Mouse (Mus musculus) forebrain, embryonic 11.5 days (tissue): ENCODE results near the gene Amfr. TPM values are rescaled to one million over a fixed set of nuclear protein-coding genes. Genes with fewer than 3 reads are reported as not detected.
A peak's percentile ranks its signal among the peaks of the same experiment; 100 is the strongest.

Experiments used
- ATAC-seq: fragments of 200-750 bp; cut with Nextera tagmentation; replicated peaks from 2 replicates; pipeline ENCODE4 v1.8.0; 2017; ENCODE audit warnings: moderate TSS enrichment; ENCODE audit not compliant: low FRiP score
- DNase-seq: peaks from one replicate; pipeline ENCODE4 v3.0.0-alpha.2; 2017; ENCODE audit warnings: low spot score
- H3K27ac ChIP-seq: fragments of 300-500 bp; sonication (generic); 2 replicates; pipeline ENCODE4 v1.5.1; 2014; ENCODE audit warnings: low read depth, low read length
- H3K27me3 ChIP-seq: fragments of 300-500 bp; sonication (generic); 2 replicates; pipeline ENCODE4 v1.6.1; 2014; ENCODE audit warnings: mild to moderate bottlenecking, low read length, mixed read lengths; ENCODE audit not compliant: control insufficient read depth, insufficient read depth
- H3K36me3 ChIP-seq: fragments of 300-500 bp; sonication (generic); 2 replicates; pipeline ENCODE4 v1.6.1; 2014; ENCODE audit warnings: mild to moderate bottlenecking, low read length, moderate library complexity, mixed read lengths; ENCODE audit not compliant: control insufficient read depth, insufficient read depth
- H3K4me1 ChIP-seq: fragments of 300-500 bp; sonication (generic); replicated peaks from 2 replicates; pipeline ENCODE4 v1.6.1; 2014; ENCODE audit warnings: low read length, mixed read lengths; ENCODE audit not compliant: control insufficient read depth, insufficient read depth
- H3K4me2 ChIP-seq: fragments of 300-500 bp; sonication (generic); 2 replicates; pipeline ENCODE4 v1.6.1; 2014; ENCODE audit warnings: low read depth, mild to moderate bottlenecking, low read length, moderate library complexity, mixed read lengths; ENCODE audit not compliant: severe bottlenecking
- H3K4me3 ChIP-seq: fragments of 300-500 bp; sonication (generic); 2 replicates; pipeline ENCODE4 v1.5.1; 2014; ENCODE audit warnings: low read depth, low read length
- H3K9ac ChIP-seq: fragments of 300-500 bp; sonication (generic); 2 replicates; pipeline ENCODE4 v1.6.1; 2014; ENCODE audit warnings: low read length
- H3K9me3 ChIP-seq: fragments of 300-500 bp; sonication (generic); 2 replicates; pipeline ENCODE4 v1.6.1; 2016; ENCODE audit warnings: low read length, mixed read lengths; ENCODE audit not compliant: control insufficient read depth
- WGBS: fragments of 180-500 bp; shearing (Covaris S2); extraction: QIAGEN DNeasy Blood & Tissue Kit; methylation state at CpG from one replicate; pipeline ENCODE4 v1.1.7; 2014; 5-methylcytosine and 5-hydroxymethylcytosine counted together
- polyA plus RNA-seq: library from polyadenylated mRNA; unstranded; fragments of >200 nt; fragmentation: Nextera tagmentation; extraction: Ambion mirVana; gene quantifications from 2 replicates; pipeline ENCODE4 v1.2.1, GENCODE M21; 2014

Gene Amfr
- polyA plus RNA-seq, 1 experiment from 2014 or later = 60.5 TPM

DNA sequence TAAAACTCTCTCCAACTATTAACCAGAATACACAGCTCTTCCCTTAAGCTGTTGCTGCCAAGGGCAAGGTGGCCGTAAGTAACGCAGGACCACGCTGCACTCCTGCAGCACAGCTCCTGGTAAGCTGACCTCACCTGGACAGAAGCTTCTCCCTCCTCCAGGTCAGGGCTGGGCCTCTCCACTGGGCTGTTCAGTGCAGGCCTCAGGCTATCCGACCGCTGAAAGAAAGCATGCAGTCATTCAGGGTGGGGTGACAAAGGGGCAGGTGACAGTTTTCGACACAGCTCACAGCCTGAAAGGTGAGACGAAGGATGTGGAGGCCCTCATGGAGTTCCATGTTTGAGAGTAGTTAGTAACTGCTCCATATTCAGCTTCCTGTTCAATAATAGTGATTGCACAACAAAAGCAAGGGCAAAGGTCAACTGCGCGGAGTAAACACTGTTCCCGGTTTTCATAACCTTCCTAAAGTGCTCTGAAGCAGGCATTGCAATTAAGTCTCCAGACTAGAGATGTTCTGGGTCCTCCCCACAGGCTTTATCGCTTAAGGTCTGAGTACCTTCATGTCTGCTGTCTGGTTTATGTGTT, 37.9 kb downstream of the Amfr start:
- peaks cover 10% of the 10 kb centered on the region; the same call in 1 of the 2 replicates for H3K36me3 ChIP-seq
- H3K4me1 ChIP-seq = no peaks in the 10 kb centered on the region
- H3K27ac ChIP-seq = no peak overlapping the region
- ATAC-seq = no peak
- no peaks in the 10 kb centered on the region for H3K27me3 ChIP-seq
- no peaks in the 10 kb centered on the region for H3K9me3 ChIP-seq
- WGBS = 90% methylated on average over 11 of the region's 11 CpGs
- DNase-seq = no peak
- H3K4me3 ChIP-seq = no peak overlapping the region
- H3K4me2 ChIP-seq = no peak overlapping the region
- no peak overlapping the region for H3K9ac ChIP-seq

DNA sequence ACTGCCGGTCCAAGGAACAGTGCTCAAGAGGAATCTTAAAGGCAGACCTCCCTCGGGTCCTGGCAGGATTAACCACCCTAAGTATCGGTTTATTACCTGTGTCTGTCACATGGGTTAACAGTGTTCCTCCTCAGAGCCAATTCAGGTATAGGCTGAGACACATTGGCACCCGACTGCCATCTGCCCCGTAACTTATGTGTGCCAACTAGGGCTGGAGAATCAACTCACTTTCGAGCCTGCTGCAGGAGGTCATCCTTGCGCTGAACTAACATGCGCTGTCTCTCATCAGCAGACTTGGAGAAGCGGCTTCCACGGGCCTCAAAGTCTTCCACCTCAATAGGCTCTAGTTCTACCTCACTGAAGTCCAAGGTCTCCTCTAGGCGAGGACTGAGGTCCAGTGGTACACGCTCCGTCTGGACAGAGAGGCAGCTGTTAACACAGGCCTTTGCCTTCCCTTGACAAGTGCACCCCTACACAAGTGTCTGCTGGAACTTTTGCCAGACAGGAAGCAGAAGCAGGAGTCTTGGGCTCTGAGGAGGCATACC, 38.7 kb downstream of the Amfr start:
- Histone ChIP-seq H3K4me1 (no peaks in the 10 kb centered on the region), H3K36me3 (peaks cover 10% of the 10 kb centered on the region; the same call in 1 of the 2 replicates), H3K27ac (no peak overlapping the region), H3K4me2 (no peak overlapping the region), H3K4me3 (no peak overlapping the region), H3K9me3 (no peaks in the 10 kb centered on the region), H3K27me3 (no peaks in the 10 kb centered on the region), H3K9ac (no peak overlapping the region)
- no peak for ATAC-seq
- DNase-seq = peak; percentile 45
- whole genome bisulfite sequencing = 93% methylated on average over 13 of the region's 13 CpGs

DNA sequence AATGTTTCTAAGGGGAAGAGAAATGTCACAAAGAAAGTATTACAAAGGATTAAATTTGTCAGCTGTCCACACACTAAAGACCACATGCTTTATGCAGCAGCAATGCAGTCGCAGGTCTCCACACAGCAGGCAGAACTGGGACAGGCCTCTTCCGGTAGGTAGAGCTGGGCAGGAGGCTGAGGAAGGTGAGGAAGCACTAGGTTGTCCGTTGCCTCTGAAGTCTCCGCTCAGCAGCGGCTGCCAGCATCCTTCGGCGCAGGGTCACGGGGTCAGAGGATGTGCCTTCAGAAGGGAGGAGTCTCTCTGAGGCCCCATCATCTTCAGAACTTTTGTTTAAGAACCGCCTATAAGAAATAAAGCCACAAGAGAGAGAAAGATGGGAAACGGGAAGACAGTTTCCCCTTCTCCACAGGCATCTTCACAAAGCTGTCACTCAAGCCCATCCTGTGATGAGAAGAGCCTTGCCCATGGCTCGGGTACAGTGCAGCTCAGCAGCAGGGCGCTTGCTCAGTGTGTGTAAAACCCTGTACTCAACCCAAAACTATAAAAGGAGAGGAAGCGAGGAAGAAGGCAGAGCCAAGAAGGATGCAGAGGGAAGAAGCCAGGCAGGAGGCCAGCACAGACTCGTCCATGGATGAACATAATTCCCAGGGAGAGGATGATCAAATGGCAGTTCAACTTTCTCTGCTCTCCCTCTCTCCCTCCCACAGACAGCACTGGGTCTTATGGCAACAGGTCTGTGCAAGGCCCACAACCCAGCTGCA, 39.5 kb downstream of the Amfr start:
- no peaks in the 10 kb centered on the region for H3K4me1 ChIP-seq
- H3K4me2 ChIP-seq = no peak overlapping the region
- H3K36me3 ChIP-seq = peaks cover 10% of the 10 kb centered on the region; the same call in 1 of the 2 replicates
- DNase-seq = peak; percentile 39
- WGBS = 90% methylated on average over 14 of the region's 14 CpGs
- no peak overlapping the region for H3K9ac ChIP-seq
- H3K9me3 ChIP-seq = no peaks in the 10 kb centered on the region
- H3K27ac ChIP-seq = no peak overlapping the region
- no peaks in the 10 kb centered on the region for H3K27me3 ChIP-seq
- H3K4me3 ChIP-seq = no peak overlapping the region
- ATAC-seq = no peak

DNA sequence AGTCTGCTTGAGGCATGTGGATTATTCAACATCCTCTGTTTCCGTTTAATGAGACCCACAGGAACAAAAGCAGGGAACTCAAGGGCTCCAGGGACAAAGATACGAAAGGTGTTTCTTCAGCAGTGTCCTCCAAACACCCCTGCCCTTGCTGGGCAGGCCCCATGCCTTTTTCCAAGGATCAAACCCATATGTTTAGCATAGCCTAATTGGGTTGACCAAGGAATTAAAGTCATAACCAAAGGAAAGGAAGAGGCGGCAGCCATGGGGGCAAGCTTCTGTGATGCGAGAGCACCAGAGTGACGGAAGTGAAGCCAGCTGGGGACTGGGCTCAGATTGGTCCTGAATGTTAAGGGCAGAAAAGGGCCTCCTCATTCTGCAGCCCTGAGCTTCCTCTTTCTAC, 40.4 kb downstream of the Amfr start:
- 78% methylated on average over 5 of the region's 5 CpGs for WGBS
- Histone ChIP-seq H3K27ac (no peak overlapping the region), H3K4me2 (no peak overlapping the region), H3K4me1 (no peaks in the 10 kb centered on the region), H3K4me3 (no peak overlapping the region), H3K9me3 (no peaks in the 10 kb centered on the region), H3K36me3 (peaks cover 8% of the 10 kb centered on the region; the same call in 1 of the 2 replicates), H3K27me3 (no peaks in the 10 kb centered on the region), H3K9ac (no peak overlapping the region)
- ATAC-seq (no peak), DNase-seq (no peak)

DNA sequence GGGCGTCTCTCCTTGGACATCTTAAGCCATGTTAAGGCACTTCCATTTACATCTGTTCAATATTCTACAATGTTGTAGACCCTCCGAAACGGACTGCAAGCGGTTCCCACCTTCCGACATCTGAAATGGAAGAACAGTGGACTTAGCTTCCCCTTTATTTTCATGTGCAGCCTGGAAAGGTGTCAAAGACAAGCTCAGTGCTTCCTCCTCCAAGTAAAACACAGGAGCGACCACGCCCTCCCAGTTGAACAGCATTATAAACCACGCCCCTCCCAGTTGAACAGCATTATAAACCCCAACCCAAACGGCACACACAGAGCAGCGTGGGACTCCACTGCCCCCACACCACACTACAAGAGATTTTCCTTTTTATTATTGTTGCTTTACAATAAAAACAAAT, 41.2 kb downstream of the Amfr start:
- Histone ChIP-seq H3K36me3 (peaks cover 6% of the 10 kb centered on the region; the same call in 1 of the 2 replicates), H3K27me3 (no peaks in the 10 kb centered on the region)
- no peak for ATAC-seq

DNA sequence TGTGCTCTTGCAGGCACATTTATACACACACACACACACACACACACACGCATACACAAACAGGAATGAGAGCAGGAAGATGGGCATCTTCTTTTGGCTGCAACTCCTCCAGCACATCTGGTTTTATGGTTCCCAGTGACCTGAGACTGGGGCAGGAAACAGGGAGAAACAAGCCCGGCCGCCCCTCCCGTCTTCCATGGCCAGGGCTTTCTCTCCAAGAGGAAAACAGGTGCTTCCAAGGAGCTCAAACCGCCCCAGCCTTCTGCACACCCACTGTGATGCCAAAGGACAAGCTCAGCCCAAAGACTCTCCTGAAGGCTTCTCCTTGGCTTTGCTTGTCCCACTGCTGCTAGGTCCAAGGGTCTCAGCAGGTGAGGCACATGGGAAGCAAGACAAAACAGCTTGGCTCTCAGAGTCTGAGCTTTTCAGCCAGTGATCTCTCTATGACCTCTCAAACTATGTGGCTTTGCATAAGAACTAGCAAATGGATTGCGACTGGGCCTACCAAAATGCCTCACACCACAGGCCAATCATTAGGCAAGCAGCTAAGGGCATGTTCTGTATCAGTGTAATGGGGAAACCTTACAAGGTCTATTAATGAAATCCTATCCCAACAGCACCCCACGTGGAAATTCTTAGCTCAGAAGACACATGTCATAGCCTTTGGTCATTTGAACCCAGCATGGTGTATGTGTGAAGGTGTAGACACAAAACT, 42.9 kb downstream of the Amfr start:
- H3K9ac ChIP-seq = no peak overlapping the region
- no peaks in the 10 kb centered on the region for H3K27me3 ChIP-seq
- no peaks in the 10 kb centered on the region for H3K9me3 ChIP-seq
- H3K36me3 ChIP-seq = peaks cover 3% of the 10 kb centered on the region; the same call in 1 of the 2 replicates
- H3K4me3 ChIP-seq = no peak overlapping the region
- WGBS = 76% methylated on average over 7 of the region's 7 CpGs
- no peak overlapping the region for H3K4me2 ChIP-seq
- peak; percentile 51 for DNase-seq
- ATAC-seq = no peak
- H3K4me1 ChIP-seq = no peaks in the 10 kb centered on the region
- H3K27ac ChIP-seq = no peak overlapping the region

More for the DNA sequence above, 41.2 kb downstream of the Amfr start:
- Histone ChIP-seq H3K4me2 (no peak overlapping the region), H3K27ac (no peak overlapping the region), H3K9ac (no peak overlapping the region), H3K4me3 (no peak overlapping the region), H3K4me1 (no peaks in the 10 kb centered on the region), H3K9me3 (no peaks in the 10 kb centered on the region)
- DNase-seq = no peak
- 92% methylated on average over 10 of the region's 10 CpGs for WGBS

DNA sequence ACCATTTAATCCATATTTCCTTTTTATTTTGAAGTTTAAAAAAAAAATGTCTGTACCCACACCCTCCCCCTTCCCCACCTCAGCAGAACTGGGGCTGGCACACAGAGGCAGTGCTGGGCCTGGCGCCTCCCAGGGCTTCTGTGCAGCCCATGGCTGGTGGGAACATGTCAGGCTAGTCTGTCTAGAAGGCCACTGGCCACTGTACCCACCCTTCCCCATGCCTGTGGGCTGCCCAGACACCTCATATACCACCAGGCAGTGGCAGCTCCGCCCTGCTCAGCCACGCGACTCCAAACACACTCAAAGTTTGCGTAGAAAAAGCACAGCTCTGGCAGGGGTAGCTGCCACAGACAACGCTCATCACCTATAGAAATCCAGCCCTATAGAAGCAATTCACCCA, 44.3 kb downstream of the Amfr start:
- H3K27me3 ChIP-seq = no peaks in the 10 kb centered on the region
- H3K9me3 ChIP-seq = no peaks in the 10 kb centered on the region
- no peak overlapping the region for H3K9ac ChIP-seq
- peaks cover 3% of the 10 kb centered on the region; the same call in 1 of the 2 replicates for H3K36me3 ChIP-seq
- 80% methylated on average over 6 of the region's 6 CpGs for WGBS
- ATAC-seq = no peak
- H3K4me3 ChIP-seq = no peak overlapping the region
- DNase-seq = peak; percentile 50
- no peak overlapping the region for H3K4me2 ChIP-seq
- H3K27ac ChIP-seq = no peak overlapping the region
- no peaks in the 10 kb centered on the region for H3K4me1 ChIP-seq

DNA sequence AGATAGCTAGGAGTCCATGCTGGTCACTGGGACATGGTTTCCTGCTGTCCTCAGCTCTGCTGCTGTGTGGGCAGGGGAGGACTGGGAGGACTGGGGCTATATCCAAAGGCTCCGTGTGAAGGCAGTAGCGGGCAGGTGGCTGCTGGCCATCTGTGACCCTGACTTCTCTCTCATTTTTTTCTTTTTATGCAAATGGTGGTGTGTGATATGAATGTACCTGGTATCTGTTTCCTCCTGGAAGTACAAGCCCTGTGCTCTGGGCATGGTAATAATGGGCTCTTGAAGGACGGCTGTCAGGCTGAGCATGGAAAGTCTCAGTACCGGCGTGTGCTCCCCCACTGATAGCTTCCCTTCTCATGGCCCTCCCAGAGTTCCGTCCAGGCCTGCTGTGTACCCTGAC, 51.7 kb downstream of the Amfr start:
- ATAC-seq = no peak

More for the DNA sequence above, 51.7 kb downstream of the Amfr start:
- 90% methylated on average over 6 of the region's 6 CpGs for WGBS
- no peak overlapping the region for H3K9ac ChIP-seq
- no peaks in the 10 kb centered on the region for H3K27me3 ChIP-seq
- H3K4me1 ChIP-seq = no peaks in the 10 kb centered on the region
- H3K9me3 ChIP-seq = no peaks in the 10 kb centered on the region
- no peak overlapping the region for H3K27ac ChIP-seq
- no peak overlapping the region for H3K4me2 ChIP-seq
- DNase-seq = no peak
- no peak overlapping the region for H3K4me3 ChIP-seq
- H3K36me3 ChIP-seq = no peaks in the 10 kb centered on the region; the same call in 1 of the 2 replicates
